In genomic region chr9:21241343-21241742, GRCm38 (mm10) we compare ENCODE assay signal across 9 mouse cellular contexts. TPM values are rescaled to one million over a fixed set of nuclear protein-coding genes. Genes with fewer than 3 reads are reported as not detected.
DNase-seq lines count a peak whose midpoint lies in the region; ATAC-seq and TF ChIP-seq lines count a peak whose summit lies in the region.
"Had no signal": no experiment of that assay in that cellular context is flagged by ENCODE, and none has a peak within 500 bp of the region (broad histone marks: within the 10 kb centered on the region; RNA-seq: fewer than 3 reads in every experiment).

No protein-coding gene starts in this region.

- 6% methylated on average over 11 of the region's 11 CpGs for WGBS in heart, embryonic 11.5 days (ENCODE audit: insufficient replicate concordance)
- WGBS in heart, adult 2 months, result 8% methylated on average over 11 of the region's 11 CpGs

- H3K4me1 ChIP-seq in heart, embryonic 11.5 days (ENCODE audit: control insufficient read depth, insufficient read depth, low read length), result peaks cover 25% of the 10 kb centered on the region
- H3K4me1 ChIP-seq in heart, adult 2 months (ENCODE audit: control insufficient read depth, insufficient read depth, low read length), result peaks cover 7% of the 10 kb centered on the region
- peaks cover 25% of the 10 kb centered on the region for H3K4me1 ChIP-seq in testis, adult 2 months (ENCODE audit: control insufficient read depth, insufficient read depth, low read length)

- intact Hi-C loops in heart, adult 2 months (cut with DNase I), result loop anchor here (5.0 kb wide), 2 partner anchors 126 to 171 kb away; partner anchors contain the start of genes Ilf3 and Qtrt1

- H3K27ac ChIP-seq in heart, embryonic 11.5 days (ENCODE audit: low read depth, low read length), result no peak overlapping the region
- no peak overlapping the region for H3K27ac ChIP-seq in heart, adult 2 months
- no peak overlapping the region for H3K27ac ChIP-seq in testis, adult 2 months (ENCODE audit: control insufficient read depth, insufficient read depth, low read depth, low read length)
- H3K27ac ChIP-seq: macrophage had no signal

- H3K9ac ChIP-seq in heart, embryonic 11.5 days (ENCODE audit: low read depth, low read length), result no peak overlapping the region
- no peak overlapping the region for H3K9ac ChIP-seq in heart, adult 2 months (ENCODE audit: low read depth, low read length)

- no peaks in the 10 kb centered on the region for H3K79me2 ChIP-seq in heart, adult 2 months (replicated peaks; ENCODE audit: control insufficient read depth, insufficient read depth, low read length)

- peak; percentile 99 for TF ChIP-seq CTCF in heart, adult 2 months (IDR thresholded peaks at IDR 0.05)
- TF ChIP-seq CTCF in testis, adult 2 months (IDR thresholded peaks at IDR 0.05; ENCODE audit: control insufficient read depth, insufficient read depth, insufficient replicate concordance, low read depth, low read length), result peak; percentile 94

- no peak for ATAC-seq in heart, embryonic 11.5 days (replicated peaks; ENCODE audit: insufficient number of reproducible peaks, low FRiP score, low TSS enrichment)

- peaks cover 35% of the 10 kb centered on the region for H3K27me3 ChIP-seq in heart, embryonic 11.5 days (ENCODE audit: control insufficient read depth, insufficient read depth, low read length)
- H3K27me3 ChIP-seq in heart, adult 2 months (ENCODE audit: control insufficient read depth, insufficient read depth, low read length), result peaks cover 10% of the 10 kb centered on the region
- H3K27me3 ChIP-seq in testis, adult 2 months (ENCODE audit: control insufficient read depth, insufficient read depth, low read length), result no peaks in the 10 kb centered on the region

- no peaks in the 10 kb centered on the region for H3K9me3 ChIP-seq in heart, embryonic 11.5 days (replicated peaks; ENCODE audit: control insufficient read depth, low read length)

- TF ChIP-seq EP300 in heart, adult 2 months (IDR thresholded peaks at IDR 0.05; ENCODE audit: insufficient read depth, low read depth, low read length), result peak; percentile 73; the same call in 1 of the 2 replicates

- H3K4me2 ChIP-seq in heart, embryonic 11.5 days, result no peak overlapping the region

- H3K4me3 ChIP-seq in heart, embryonic 11.5 days (ENCODE audit: low read depth, low read length), result no peak overlapping the region
- no peak overlapping the region for H3K4me3 ChIP-seq in heart, adult 2 months
- no peak overlapping the region for H3K4me3 ChIP-seq in testis, adult 2 months (ENCODE audit: control insufficient read depth, low read depth, low read length)

- H3K36me3 ChIP-seq in heart, embryonic 11.5 days (ENCODE audit: control insufficient read depth, insufficient read depth, low read length), result no peaks in the 10 kb centered on the region
- H3K36me3 ChIP-seq in heart, adult 2 months (ENCODE audit: control insufficient read depth, insufficient read depth, low read length), result no peaks in the 10 kb centered on the region
- H3K36me3 ChIP-seq in testis, adult 2 months (ENCODE audit: control insufficient read depth, insufficient read depth, low read length), result no peaks in the 10 kb centered on the region

- DNase-seq in heart, adult 18-20 months, result peak; percentile 83 to 89
- peak; percentile 75 for DNase-seq in Muller cell, postnatal 12 days (ENCODE audit: inconsistent ontology term)
- peak; percentile 84 to 91 for DNase-seq in cerebellum, postnatal 36 days
- DNase-seq in heart, adult 2 months, result peak; percentile 80 to 81
- peak; percentile 69 to 70 for DNase-seq in layer of hippocampus, postnatal 36 days
- peak; percentile 96 for DNase-seq in naive thymus-derived CD4-positive, alpha-beta T cell, adult 2 months (ENCODE audit: low read depth)

- TF ChIP-seq POLR2A in heart, adult 2 months (IDR thresholded peaks at IDR 0.05; ENCODE audit: insufficient read depth, low read depth, low read length), result no peak
- no peak for TF ChIP-seq POLR2A in testis, adult 2 months (IDR thresholded peaks at IDR 0.05; ENCODE audit: control insufficient read depth, low read depth, low read length)

RNA-seq across cellular contexts. Expression of gene Keap1, which starts 2.2 kb away (rescaled TPM):
- 10 to 100 TPM; 43.1 to 44.5 TPM for total RNA-seq in heart, adult 18-20 months (2021)
- polyA plus RNA-seq in heart, embryonic 11.5 days (2014; fragmentation: Nextera tagmentation; extraction: Ambion mirVana), result 22.3 and 35.7 TPM in 2 replicates
- 10 to 100 TPM; 37.6 to 47.2 TPM for total RNA-seq in heart, adult 2 months (2021)
- polyA plus RNA-seq in heart, adult 2 months (2012; rRNA removed), result 40.4 and 46.0 TPM in 2 replicates
- total RNA-seq in layer of hippocampus, postnatal 36 days (2021), result 10 to 100 TPM; 57.2 to 58.1 TPM
- polyA plus RNA-seq in testis, adult 2 months (2012; rRNA removed), result 46.9 and 52.8 TPM in 2 replicates

RNA-seq across cellular contexts. Expression of gene S1pr5, which starts 6.9 kb away (rescaled TPM):
- total RNA-seq in heart, adult 18-20 months (2021), result 1 to 10 TPM in 1 of 2 experiments, under 1 TPM in 1; 0.89 to 1.5 TPM
- 0.11 and 0.31 TPM in 2 replicates for polyA plus RNA-seq in heart, embryonic 11.5 days (2014; fragmentation: Nextera tagmentation; extraction: Ambion mirVana)
- total RNA-seq in heart, adult 2 months (2021), result 1 to 10 TPM; 1.2 to 1.3 TPM
- polyA plus RNA-seq in heart, adult 2 months (2012; rRNA removed), result 0.73 and 1.5 TPM in 2 replicates
- total RNA-seq in layer of hippocampus, postnatal 36 days (2021), result 10 to 100 TPM; 11.1 to 11.2 TPM
- not detected in 2 replicates for polyA plus RNA-seq in testis, adult 2 months (2012; rRNA removed)
- polyA plus RNA-seq: macrophage had no signal

RNA-seq across cellular contexts. Expression of gene Atg4d, which starts 23.8 kb away (rescaled TPM):
- total RNA-seq in heart, adult 18-20 months (2021), result 100 to 1,000 TPM in 1 of 2 experiments, 10 to 100 TPM in 1; 82.0 to 101 TPM
- 45.5 and 48.2 TPM in 2 replicates for polyA plus RNA-seq in heart, embryonic 11.5 days (2014; fragmentation: Nextera tagmentation; extraction: Ambion mirVana)
- total RNA-seq in heart, adult 2 months (2021), result 100 to 1,000 TPM in 1 of 2 experiments, 10 to 100 TPM in 1; 88.7 to 100 TPM
- 60.8 and 72.6 TPM in 2 replicates for polyA plus RNA-seq in heart, adult 2 months (2012; rRNA removed)
- total RNA-seq in layer of hippocampus, postnatal 36 days (2021), result 10 to 100 TPM; 38.8 to 40.9 TPM
- 27.5 and 31.8 TPM in 2 replicates for polyA plus RNA-seq in testis, adult 2 months (2012; rRNA removed)

RNA-seq across cellular contexts. Expression of gene Kri1, which starts 46.4 kb away (rescaled TPM):
- 10 to 100 TPM; 10.6 to 17.2 TPM for total RNA-seq in heart, adult 18-20 months (2021)
- 9.9 and 12.3 TPM in 2 replicates for polyA plus RNA-seq in heart, embryonic 11.5 days (2014; fragmentation: Nextera tagmentation; extraction: Ambion mirVana)
- 10 to 100 TPM; 16.3 to 16.8 TPM for total RNA-seq in heart, adult 2 months (2021)
- polyA plus RNA-seq in heart, adult 2 months (2012; rRNA removed), result 10.5 and 12.8 TPM in 2 replicates
- 10 to 100 TPM; 48.1 to 50.2 TPM for total RNA-seq in layer of hippocampus, postnatal 36 days (2021)
- 35.0 and 36.9 TPM in 2 replicates for polyA plus RNA-seq in testis, adult 2 months (2012; rRNA removed)

RNA-seq across cellular contexts. Expression of gene Cdkn2d, which starts 49.9 kb away (rescaled TPM):
- total RNA-seq in heart, adult 18-20 months (2021), result 10 to 100 TPM; 14.3 to 15.9 TPM
- polyA plus RNA-seq in heart, embryonic 11.5 days (2014; fragmentation: Nextera tagmentation; extraction: Ambion mirVana), result 88.4 and 99.8 TPM in 2 replicates
- total RNA-seq in heart, adult 2 months (2021), result 10 to 100 TPM; 11.3 to 15.0 TPM
- 25.0 and 32.9 TPM in 2 replicates for polyA plus RNA-seq in heart, adult 2 months (2012; rRNA removed)
- 10 to 100 TPM; 53.0 to 62.9 TPM for total RNA-seq in layer of hippocampus, postnatal 36 days (2021)
- 98.6 and 107 TPM in 2 replicates for polyA plus RNA-seq in testis, adult 2 months (2012; rRNA removed)

Comparison
In these comparisons a context has a peak if more than half of its experiments do, and no peak if none do; other contexts are left out.
1. RNA of gene S1pr5, which starts 6.9 kb away (total RNA-seq): 11.1 to 11.2 TPM in layer of hippocampus, postnatal 36 days; 0.89 to 1.5 TPM in heart, adult 18-20 months and 1.2 to 1.3 TPM in heart, adult 2 months; every median in the first group is over 4 times any median in the second.
2. Peak in every context shown above with its lines, with median percentiles within 50 percentile points of each other: DNase-seq.